Comparison of ENCODE assay signal across 8 mouse cellular contexts in the genomic region with DNA sequence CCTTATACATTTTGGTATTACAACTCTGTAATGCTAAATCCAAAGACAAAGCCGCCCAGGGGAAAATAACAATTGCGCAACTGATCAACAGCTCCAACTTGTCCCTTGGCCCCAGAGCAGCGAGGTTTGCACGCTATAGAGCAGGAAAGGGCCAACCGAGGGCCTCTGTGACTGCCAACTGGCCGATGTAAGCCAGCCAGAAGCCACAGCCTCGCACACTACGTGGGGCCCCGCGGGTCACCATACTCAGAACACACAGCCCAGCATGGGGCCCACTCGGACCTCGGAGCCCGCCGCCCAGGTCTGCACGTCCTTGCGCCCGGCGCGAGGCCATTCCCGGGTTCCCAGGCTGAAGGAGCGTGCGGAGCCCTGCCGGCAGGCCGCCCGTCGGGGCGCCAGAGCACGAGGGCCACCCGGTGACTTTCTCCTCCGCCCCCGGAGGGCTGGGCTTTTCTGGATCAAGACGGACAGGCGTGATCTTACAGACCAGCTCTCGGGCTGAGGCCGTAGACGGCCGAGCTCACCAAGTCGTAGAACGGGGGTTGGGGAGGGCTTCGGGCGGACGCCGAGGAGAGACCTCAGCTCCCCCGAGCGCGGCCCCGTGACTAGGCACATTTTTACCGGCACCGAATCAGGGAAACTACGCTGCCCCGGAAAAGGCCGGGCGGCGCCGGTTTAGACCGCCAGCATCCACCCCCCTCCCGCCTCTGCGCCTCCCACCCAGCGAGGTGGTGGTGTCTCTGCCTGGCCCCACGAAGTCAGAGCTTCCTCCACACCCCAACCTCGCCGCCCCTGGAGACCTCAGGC. TPM values are rescaled to one million over a fixed set of nuclear protein-coding genes. Genes with fewer than 3 reads are reported as not detected.
DNase-seq lines count a peak whose midpoint lies in the region; ATAC-seq and TF ChIP-seq lines count a peak whose summit lies in the region.

No protein-coding gene starts in this region.

- no peak for TF ChIP-seq CTCF in G1E (IDR thresholded peaks at IDR 0.05; ENCODE audit: low read depth, low read length)
- TF ChIP-seq CTCF in cerebellum, adult 2 months (IDR thresholded peaks at IDR 0.05; ENCODE audit: borderline replicate concordance, insufficient read depth, low read depth, low read length): no peak
- no peak for TF ChIP-seq CTCF in forebrain, postnatal 0 days (IDR thresholded peaks at IDR 0.05; ENCODE audit: low read depth)

- no peak for ATAC-seq in G1E (ENCODE audit: extremely low read depth, insufficient number of reproducible peaks, low FRiP score, poor library complexity, severe bottlenecking)
- ATAC-seq in forebrain, postnatal 0 days: peak; percentile 86
- ATAC-seq in lung, embryonic 16.5 days (ENCODE audit: low read depth): peak; percentile 68

- H3K27ac ChIP-seq in cerebellum, adult 2 months (ENCODE audit: insufficient read depth, low read length): peak overlapping the region; percentile 44; the same call in 1 of the 2 replicates
- H3K27ac ChIP-seq in forebrain, postnatal 0 days (ENCODE audit: low read depth, low read length): peak overlapping the region; percentile 80
- H3K27ac ChIP-seq in lung, embryonic 16.5 days (ENCODE audit: low read length): peak overlapping the region; percentile 99

- peaks cover 24% of the 10 kb centered on the region for H3K36me3 ChIP-seq in G1E (replicated peaks)
- H3K36me3 ChIP-seq in forebrain, postnatal 0 days (ENCODE audit: insufficient read depth): no peaks in the 10 kb centered on the region
- H3K36me3 ChIP-seq in lung, embryonic 16.5 days (ENCODE audit: control insufficient read depth, insufficient read depth, low read length): no peaks in the 10 kb centered on the region; the same call in 1 of the 2 replicates

- H3K9me3 ChIP-seq in G1E (replicated peaks): peaks cover under 1% of the 10 kb centered on the region
- H3K9me3 ChIP-seq in forebrain, postnatal 0 days (ENCODE audit: low read length): no peaks in the 10 kb centered on the region
- H3K9me3 ChIP-seq in lung, embryonic 16.5 days (ENCODE audit: control insufficient read depth, low read length): no peaks in the 10 kb centered on the region

- H3K9ac ChIP-seq in forebrain, postnatal 0 days: peak overlapping the region; percentile 48
- peak overlapping the region; percentile 97 for H3K9ac ChIP-seq in lung, embryonic 16.5 days (ENCODE audit: low read length)

- H3K4me1 ChIP-seq in G1E (ENCODE audit: insufficient read depth, low read depth, low read length): peaks cover 63% of the 10 kb centered on the region
- no peaks in the 10 kb centered on the region for H3K4me1 ChIP-seq in cerebellum, adult 2 months (ENCODE audit: control insufficient read depth, insufficient read depth, low read length)
- peaks cover 5% of the 10 kb centered on the region; the same call in 1 of the 2 replicates for H3K4me1 ChIP-seq in forebrain, postnatal 0 days (ENCODE audit: insufficient read depth)
- peaks cover 43% of the 10 kb centered on the region for H3K4me1 ChIP-seq in lung, embryonic 16.5 days (replicated peaks; ENCODE audit: control insufficient read depth, insufficient read depth, low read length)

- DNase-seq in G1E (ENCODE audit: low spot score): peak; percentile 72
- peak; percentile 55 to 64 for DNase-seq in cerebellum, adult 2 months
- peak; percentile 81 for DNase-seq in forebrain, postnatal 0 days
- peak; percentile 93 for DNase-seq in heart, postnatal 4 days
- DNase-seq in layer of hippocampus, adult 9-10 months (ENCODE audit: low spot score): peak; percentile 47
- peak; percentile 84 for DNase-seq in ovary, postnatal 10 days (ENCODE audit: low spot score)
- peak; percentile 68 to 73 for DNase-seq in thymus, postnatal 10 days (ENCODE audit: low spot score in 2 of 2)

- H3K4me2 ChIP-seq in forebrain, postnatal 0 days (ENCODE audit: low read depth): peak overlapping the region; percentile 79
- peak overlapping the region; percentile 91 for H3K4me2 ChIP-seq in lung, embryonic 16.5 days (ENCODE audit: low read depth, low read length)

- H3K4me3 ChIP-seq in G1E (ENCODE audit: low read depth, low read length): peak overlapping the region; percentile 91
- H3K4me3 ChIP-seq in cerebellum, adult 2 months (replicated peaks; ENCODE audit: insufficient read depth, low read depth, low read length): peak overlapping the region; percentile 52
- H3K4me3 ChIP-seq in forebrain, postnatal 0 days (ENCODE audit: low read depth, low read length): peak overlapping the region; percentile 36
- H3K4me3 ChIP-seq in lung, embryonic 16.5 days (ENCODE audit: low read length): peak overlapping the region; percentile 99

- H3K27me3 ChIP-seq in G1E (ENCODE audit: insufficient read depth, low read length): no peaks in the 10 kb centered on the region
- H3K27me3 ChIP-seq in cerebellum, adult 2 months (ENCODE audit: control insufficient read depth, insufficient read depth, low read length): peaks cover 3% of the 10 kb centered on the region; the same call in 1 of the 2 replicates
- 0 out of 2 replicates have a peak, but pooled peaks cover 4% of the 10 kb centered on the region for H3K27me3 ChIP-seq in forebrain, postnatal 0 days (ENCODE audit: insufficient read depth, low read length)
- H3K27me3 ChIP-seq in lung, embryonic 16.5 days (ENCODE audit: control insufficient read depth, insufficient read depth, low read depth, low read length): no peaks in the 10 kb centered on the region

- no peak for TF ChIP-seq POLR2A in cerebellum, adult 2 months (IDR thresholded peaks at IDR 0.05; ENCODE audit: borderline replicate concordance, insufficient read depth, low read length)

- WGBS in cerebellum, adult 2 months: 1% methylated on average over 62 of the region's 62 CpGs
- 3% methylated on average over 62 of the region's 62 CpGs for WGBS in forebrain, postnatal 0 days
- under 1% methylated on average over 62 of the region's 62 CpGs for WGBS in lung, embryonic 16.5 days

RNA-seq across cellular contexts. Expression of gene Nfe2l2, which starts 0.9 kb away (rescaled TPM):
- total RNA-seq in G1E (2014; fragmentation: Nextera tagmentation) (104 and 113 TPM in 2 replicates), G1E (2017) (96.8 and 99.5 TPM in 2 replicates)
- polyA plus RNA-seq in G1E (2012): 9.1 and 12.4 TPM in 2 replicates
- polyA plus RNA-seq in cerebellum, adult 2 months (2012; rRNA removed): 18.6 and 19.6 TPM in 2 replicates
- total RNA-seq in forebrain, postnatal 0 days (2014; rRNA removed): 7.6 and 7.7 TPM in 2 replicates
- 12.6 and 14.1 TPM in 2 replicates for polyA plus RNA-seq in forebrain, postnatal 0 days (2015; fragmentation: Nextera tagmentation; extraction: Ambion mirVana)
- total RNA-seq in heart, postnatal 4 days (2021): 10 to 100 TPM; 53.2 to 54.5 TPM
- 134 and 137 TPM in 2 replicates for polyA plus RNA-seq in lung, embryonic 16.5 days (2015; fragmentation: Nextera tagmentation; extraction: Ambion mirVana)

RNA-seq across cellular contexts. Expression of gene Hnrnpa3, which starts 44.5 kb away (rescaled TPM):
- total RNA-seq in G1E (2014; fragmentation: Nextera tagmentation) (576 and 627 TPM in 2 replicates), G1E (2017) (136 and 215 TPM in 2 replicates)
- 283 and 509 TPM in 2 replicates for polyA plus RNA-seq in G1E (2012)
- 252 and 264 TPM in 2 replicates for polyA plus RNA-seq in cerebellum, adult 2 months (2012; rRNA removed)
- 85.7 and 107 TPM in 2 replicates for total RNA-seq in forebrain, postnatal 0 days (2014; rRNA removed)
- 101 and 132 TPM in 2 replicates for polyA plus RNA-seq in forebrain, postnatal 0 days (2015; fragmentation: Nextera tagmentation; extraction: Ambion mirVana)
- total RNA-seq in heart, postnatal 4 days (2021): 100 to 1,000 TPM; 504 to 509 TPM
- 298 and 346 TPM in 2 replicates for polyA plus RNA-seq in lung, embryonic 16.5 days (2015; fragmentation: Nextera tagmentation; extraction: Ambion mirVana)

Comparison
In these comparisons a context has a peak if more than half of its experiments do, and no peak if none do; other contexts are left out.
1. H3K4me3 ChIP-seq: peak in every context shown above with its lines; median percentile 99 in lung, embryonic 16.5 days; 91 in G1E; 52 in cerebellum, adult 2 months; 36 in forebrain, postnatal 0 days.
2. H3K27ac ChIP-seq: peak in every context shown above with its lines; median percentile 99 in lung, embryonic 16.5 days; 80 in forebrain, postnatal 0 days; 44 in cerebellum, adult 2 months.